Mouse (Mus musculus) neural tube, embryonic 13.5 days (tissue): Measurements from ENCODE around the gene Myt1. TPM values are rescaled to one million over a fixed set of nuclear protein-coding genes. Genes with fewer than 3 reads are reported as not detected.

Experiments
- ATAC-seq: fragments of 200-750 bp; cut with Nextera tagmentation; 2 replicates; pipeline ENCODE4 v1.8.0; 2017; ENCODE audit warnings: low read depth, mild to moderate bottlenecking, moderate TSS enrichment, moderate library complexity
- H3K27ac ChIP-seq: fragments of 300-500 bp; sonication (generic); replicated peaks from 2 replicates; pipeline ENCODE4 v1.5.1; 2015; ENCODE audit warnings: moderate library complexity, mild to moderate bottlenecking, inconsistent platforms
- H3K27me3 ChIP-seq: fragments of 300-500 bp; sonication (generic); 2 replicates; pipeline ENCODE4 v1.6.1; 2015; ENCODE audit warnings: mild to moderate bottlenecking, inconsistent platforms
- H3K36me3 ChIP-seq: fragments of 300-500 bp; sonication (generic); 2 replicates; pipeline ENCODE4 v1.6.1; 2015; ENCODE audit warnings: mild to moderate bottlenecking, inconsistent platforms
- H3K4me1 ChIP-seq: fragments of 300-500 bp; sonication (generic); replicated peaks from 2 replicates; pipeline ENCODE4 v1.6.1; 2015; ENCODE audit warnings: inconsistent platforms
- H3K4me2 ChIP-seq: fragments of 300-500 bp; sonication (generic); 2 replicates; pipeline ENCODE4 v1.6.1; 2015; ENCODE audit warnings: inconsistent platforms, mild to moderate bottlenecking, moderate library complexity
- H3K4me3 ChIP-seq: fragments of 300-500 bp; sonication (generic); 2 replicates; pipeline ENCODE4 v1.5.1; 2015; ENCODE audit warnings: mild to moderate bottlenecking, inconsistent platforms
- H3K9ac ChIP-seq: fragments of 300-500 bp; sonication (generic); 2 replicates; pipeline ENCODE4 v1.6.1; 2015; ENCODE audit warnings: moderate library complexity, mild to moderate bottlenecking, inconsistent platforms
- H3K9me3 ChIP-seq: fragments of 300-500 bp; sonication (generic); 2 replicates; pipeline ENCODE4 v1.6.1; 2016; ENCODE audit warnings: inconsistent platforms
- WGBS: fragments of 180-500 bp; shearing (Covaris S2); methylation state at CpG from one replicate; pipeline ENCODE4 v1.1.7; 2015; 5-methylcytosine and 5-hydroxymethylcytosine counted together
- polyA plus RNA-seq: library from polyadenylated mRNA; unstranded; fragments of >200 nt; fragmentation: Nextera tagmentation; extraction: Ambion mirVana; gene quantifications from 2 replicates; pipeline ENCODE4 v1.2.1, GENCODE M21; 2015

Myt1 gene
- polyA plus RNA-seq, 1 experiment from 2014 or later = 44.9 TPM

GRCm38 (mm10) chr2:181759041-181759440 lies 4.1 kb upstream of the Myt1 start:
- peak overlapping the region; percentile 42 for H3K27ac ChIP-seq
- H3K9ac ChIP-seq = no peak overlapping the region
- no peak overlapping the region for H3K4me3 ChIP-seq
- H3K27me3 ChIP-seq = no peaks in the 10 kb centered on the region
- WGBS = 23% methylated on average over 4 of the region's 4 CpGs
- peaks cover 45% of the 10 kb centered on the region for H3K4me1 ChIP-seq
- H3K9me3 ChIP-seq = no peaks in the 10 kb centered on the region
- no peak overlapping the region for H3K4me2 ChIP-seq
- H3K36me3 ChIP-seq = no peaks in the 10 kb centered on the region
- peak; percentile 45 for ATAC-seq

- Histone ChIP-seq H3K4me2 (peak overlapping the region; percentile 87), H3K9ac (peak overlapping the region; percentile 63), H3K27me3 (no peaks in the 10 kb centered on the region), H3K4me3 (peak overlapping the region; percentile 36), H3K36me3 (no peaks in the 10 kb centered on the region), H3K9me3 (no peaks in the 10 kb centered on the region), H3K27ac (peak overlapping the region; percentile 96), H3K4me1 (peaks cover 64% of the 10 kb centered on the region)
- WGBS = 8% methylated on average over 14 of the region's 14 CpGs
- 0 out of 2 replicates have a peak, but pooled peaks have one; percentile 6 for ATAC-seq
Observed at GRCm38 (mm10) chr2:181763886-181764527, 875 bp downstream of the Myt1 start.

DNA sequence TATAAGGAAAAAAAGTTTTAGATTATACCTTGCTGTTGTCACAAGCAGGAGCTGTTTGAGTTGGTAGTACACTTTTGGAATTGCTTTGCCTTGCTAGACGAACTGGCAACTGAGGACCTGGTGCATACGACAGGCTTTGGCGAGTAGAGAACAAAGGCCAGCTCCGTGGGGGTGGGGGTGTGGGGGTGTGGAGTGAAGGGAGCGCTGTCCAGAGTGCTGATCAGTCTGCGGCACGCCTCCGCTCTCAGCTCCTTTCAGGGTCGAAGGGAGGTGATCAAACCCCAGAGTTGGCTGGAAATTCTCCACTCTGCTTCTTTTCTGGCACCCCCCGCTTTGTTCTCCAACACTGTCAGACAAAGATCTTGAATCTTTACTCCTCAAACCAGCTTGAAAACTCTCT lies 1.5 kb downstream of the Myt1 start:
- Histone ChIP-seq H3K4me1 (peaks cover 64% of the 10 kb centered on the region), H3K36me3 (no peaks in the 10 kb centered on the region)
- ATAC-seq = peak; percentile 41

DNA sequence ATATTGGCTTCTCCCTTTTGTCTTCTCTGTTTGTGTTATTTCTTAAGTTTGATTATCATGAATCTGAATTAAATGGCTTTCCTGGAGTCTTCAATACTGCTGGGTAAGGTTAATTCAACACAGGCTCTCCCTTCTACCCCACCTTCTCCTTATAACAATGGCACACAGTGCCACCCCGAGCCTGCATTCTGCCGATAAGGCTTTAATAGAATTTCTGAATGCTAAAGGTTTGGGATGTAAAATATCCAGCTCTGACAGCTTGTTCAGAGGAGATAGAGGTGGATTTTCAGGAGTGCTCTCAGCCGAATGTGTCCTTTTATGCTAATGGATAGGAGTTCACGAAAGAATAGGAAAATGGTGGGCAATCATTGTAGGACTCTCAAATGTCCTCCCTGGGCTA lies 2.1 kb downstream of the Myt1 start:
- ATAC-seq = no peak
- Histone ChIP-seq H3K27me3 (no peaks in the 10 kb centered on the region), H3K4me1 (peaks cover 69% of the 10 kb centered on the region), H3K9me3 (no peaks in the 10 kb centered on the region), H3K4me2 (peak overlapping the region; percentile 87), H3K4me3 (peak overlapping the region; percentile 36), H3K27ac (peak overlapping the region; percentile 96), H3K9ac (peak overlapping the region; percentile 63), H3K36me3 (no peaks in the 10 kb centered on the region)
- 32% methylated on average over 4 of the region's 4 CpGs for WGBS

More for the DNA sequence above, 1.5 kb downstream of the Myt1 start:
- Histone ChIP-seq H3K9ac (peak overlapping the region; percentile 63), H3K9me3 (no peaks in the 10 kb centered on the region), H3K27me3 (no peaks in the 10 kb centered on the region), H3K27ac (peak overlapping the region; percentile 96), H3K4me3 (peak overlapping the region; percentile 36), H3K4me2 (peak overlapping the region; percentile 87)
- WGBS = 2% methylated on average over 10 of the region's 10 CpGs

DNA sequence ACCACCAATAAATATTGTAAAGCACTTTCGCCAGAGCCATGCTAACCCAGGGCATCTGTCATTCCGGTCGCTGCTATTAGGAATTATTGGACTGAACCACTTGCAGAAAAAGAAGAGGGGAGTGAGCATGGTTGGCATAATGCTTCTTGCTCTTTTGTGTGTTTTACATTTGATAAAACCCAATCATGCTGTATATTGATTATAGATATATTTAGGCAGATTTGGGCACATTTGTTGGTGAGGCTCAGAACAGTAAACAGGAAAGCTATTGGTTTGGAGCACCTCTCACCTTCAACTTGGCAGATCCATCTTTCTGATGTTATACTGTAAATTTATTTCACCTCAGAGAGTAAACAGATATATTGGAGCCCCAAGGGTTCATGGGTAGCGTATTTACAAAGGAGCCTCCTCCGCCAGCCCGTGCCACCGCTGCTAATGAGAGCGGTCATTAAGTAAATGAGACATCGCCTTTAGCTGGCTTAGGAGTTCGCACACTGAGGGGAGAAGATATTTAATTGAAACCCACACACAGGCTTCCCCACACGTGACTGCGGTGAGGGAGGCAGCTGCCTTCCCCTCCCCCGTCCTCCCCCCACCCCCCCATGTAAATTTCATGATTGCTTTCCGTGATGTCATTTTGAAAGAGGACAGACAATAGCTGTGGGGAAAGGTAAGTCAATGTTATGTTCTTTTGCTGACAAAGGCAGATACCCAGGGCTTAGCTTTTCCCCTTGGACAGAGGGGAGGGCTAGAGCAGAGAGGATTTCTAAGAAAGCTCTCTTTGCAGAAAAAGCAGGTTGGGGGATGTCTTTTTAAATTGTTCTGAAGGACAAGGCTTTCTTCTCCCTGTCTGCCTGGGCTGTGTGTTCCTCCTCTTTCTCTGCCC lies 3.8 kb downstream of the Myt1 start:
- Histone ChIP-seq H3K4me3 (peak overlapping the region; percentile 56), H3K4me1 (peaks cover 72% of the 10 kb centered on the region), H3K27ac (peak overlapping the region; percentile 96), H3K4me2 (peak overlapping the region; percentile 87), H3K9ac (peak overlapping the region; percentile 81), H3K36me3 (no peaks in the 10 kb centered on the region), H3K9me3 (no peaks in the 10 kb centered on the region), H3K27me3 (no peaks in the 10 kb centered on the region)
- WGBS = 14% methylated on average over 14 of the region's 14 CpGs
- peak; percentile 85 for ATAC-seq

GRCm38 (mm10) chr2:181768451-181768850 lies 5.3 kb downstream of the Myt1 start:
- peaks cover 72% of the 10 kb centered on the region for H3K4me1 ChIP-seq
- H3K36me3 ChIP-seq = no peaks in the 10 kb centered on the region
- peak overlapping the region; percentile 56 for H3K4me3 ChIP-seq
- peak overlapping the region; percentile 81 for H3K9ac ChIP-seq
- peak overlapping the region; percentile 54 for H3K27ac ChIP-seq
- no peak for ATAC-seq
- H3K9me3 ChIP-seq = no peaks in the 10 kb centered on the region
- peak overlapping the region; percentile 87 for H3K4me2 ChIP-seq
- H3K27me3 ChIP-seq = no peaks in the 10 kb centered on the region

DNA sequence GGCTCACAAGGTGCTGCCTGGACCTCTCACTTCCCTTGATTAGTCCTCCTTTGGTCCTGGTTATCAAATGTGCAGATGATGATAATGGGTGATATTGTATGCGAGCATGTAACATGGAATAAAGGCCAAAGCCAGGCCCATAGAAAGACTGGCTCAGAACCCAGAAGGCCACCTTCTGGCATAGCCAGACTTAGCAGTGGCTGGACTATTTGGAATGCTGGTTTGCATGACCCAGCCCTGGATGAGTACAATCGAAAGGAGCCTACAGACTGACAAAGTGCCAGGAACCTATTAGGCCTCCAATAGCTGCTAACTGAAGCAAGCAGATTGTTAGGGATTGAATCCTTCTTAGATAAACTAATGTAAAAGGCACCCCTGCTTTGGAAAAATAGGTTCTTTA lies 6.3 kb downstream of the Myt1 start:
- ATAC-seq = no peak
- Histone ChIP-seq H3K9me3 (no peaks in the 10 kb centered on the region), H3K36me3 (no peaks in the 10 kb centered on the region), H3K4me3 (peak overlapping the region; percentile 56), H3K4me1 (peaks cover 72% of the 10 kb centered on the region), H3K4me2 (peak overlapping the region; percentile 87), H3K27me3 (no peaks in the 10 kb centered on the region), H3K9ac (peak overlapping the region; percentile 81), H3K27ac (peak overlapping the region; percentile 54)
- 51% methylated on average over 2 of the region's 2 CpGs for WGBS

GRCm38 (mm10) chr2:181773203-181773602 lies 10.1 kb downstream of the Myt1 start:
- Histone ChIP-seq H3K27me3 (no peaks in the 10 kb centered on the region), H3K9me3 (no peaks in the 10 kb centered on the region; the same call in 1 of the 2 replicates), H3K4me3 (no peak overlapping the region), H3K4me1 (peaks cover 70% of the 10 kb centered on the region), H3K4me2 (peak overlapping the region; percentile 18; the same call in 1 of the 2 replicates), H3K36me3 (no peaks in the 10 kb centered on the region), H3K27ac (no peak overlapping the region), H3K9ac (no peak overlapping the region)
- ATAC-seq = no peak
- WGBS = 52% methylated on average over 2 of the region's 2 CpGs

GRCm38 (mm10) chr2:181775786-181776185 lies 12.7 kb downstream of the Myt1 start:
- no peak for ATAC-seq
- no peak overlapping the region for H3K4me2 ChIP-seq
- WGBS = 59% methylated on average over 1 of the region's 1 CpGs

DNA sequence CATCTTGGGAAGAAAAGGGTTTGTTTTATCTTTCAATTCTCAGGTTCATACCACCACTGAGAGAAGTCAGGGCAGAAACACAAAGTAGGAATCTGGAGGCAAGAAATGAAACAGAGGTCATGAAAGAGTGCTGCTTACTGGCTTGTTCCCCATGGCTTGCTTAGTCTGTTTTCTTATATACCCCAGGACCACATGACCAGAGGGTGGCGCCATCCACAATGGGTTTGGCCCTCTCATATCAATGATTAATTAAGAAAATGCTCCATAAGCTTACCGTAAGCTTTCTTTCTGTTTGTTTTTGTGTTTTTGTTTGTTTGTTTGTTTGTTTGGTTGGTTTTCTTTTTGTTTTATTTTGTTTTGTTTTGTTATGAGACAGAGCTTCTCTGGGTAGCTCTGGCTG lies 14.6 kb downstream of the Myt1 start:
- Histone ChIP-seq H3K9ac (no peak overlapping the region), H3K27ac (no peak overlapping the region), H3K36me3 (peaks cover 4% of the 10 kb centered on the region; the same call in 1 of the 2 replicates), H3K9me3 (no peaks in the 10 kb centered on the region; the same call in 1 of the 2 replicates), H3K27me3 (no peaks in the 10 kb centered on the region), H3K4me3 (no peak overlapping the region), H3K4me1 (peaks cover 60% of the 10 kb centered on the region), H3K4me2 (no peak overlapping the region)
- WGBS = 59% methylated on average over 2 of the region's 2 CpGs
- ATAC-seq = no peak

More at GRCm38 (mm10) chr2:181775786-181776185, 12.7 kb downstream of the Myt1 start:
- peaks cover 62% of the 10 kb centered on the region for H3K4me1 ChIP-seq
- H3K27me3 ChIP-seq = no peaks in the 10 kb centered on the region
- no peak overlapping the region for H3K27ac ChIP-seq
- no peak overlapping the region for H3K9ac ChIP-seq
- no peak overlapping the region for H3K4me3 ChIP-seq
- no peaks in the 10 kb centered on the region for H3K36me3 ChIP-seq
- no peaks in the 10 kb centered on the region; the same call in 1 of the 2 replicates for H3K9me3 ChIP-seq

GRCm38 (mm10) chr2:181781421-181781820 lies 18.3 kb downstream of the Myt1 start:
- ATAC-seq = peak; percentile 65
- peak overlapping the region; percentile 82 for H3K27ac ChIP-seq
- H3K9me3 ChIP-seq = no peaks in the 10 kb centered on the region; the same call in 1 of the 2 replicates
- H3K4me2 ChIP-seq = peak overlapping the region; percentile 27
- H3K4me1 ChIP-seq = peaks cover 40% of the 10 kb centered on the region
- H3K36me3 ChIP-seq = peaks cover 37% of the 10 kb centered on the region
- WGBS = 15% methylated on average over 1 of the region's 1 CpGs
- no peak overlapping the region for H3K4me3 ChIP-seq
- H3K27me3 ChIP-seq = no peaks in the 10 kb centered on the region
- H3K9ac ChIP-seq = no peak overlapping the region

- Histone ChIP-seq H3K4me3 (no peak overlapping the region), H3K4me1 (peaks cover 30% of the 10 kb centered on the region), H3K27me3 (no peaks in the 10 kb centered on the region), H3K27ac (peak overlapping the region; percentile 57), H3K36me3 (peaks cover 83% of the 10 kb centered on the region), H3K9me3 (no peaks in the 10 kb centered on the region), H3K9ac (no peak overlapping the region), H3K4me2 (no peak overlapping the region)
- WGBS = 26% methylated on average over 5 of the region's 5 CpGs
- no peak for ATAC-seq
Observed at GRCm38 (mm10) chr2:181787852-181788251, 24.7 kb downstream of the Myt1 start.
